Mouse (Mus musculus): ENCODE measurements around the gene Evi2a.

Evi2a gene

GRCm38 (mm10) chr11:79524310-79524575 lies 6.2 kb downstream of the Evi2a start:
- CTCF ChIA-PET = no interaction called here

- CTCF ChIA-PET = interaction anchor here (0.5 kb wide), 1 partner anchor 20 kb away, joined by 9 read pairs; the partner anchor contains the start of gene Omg
Observed at GRCm38 (mm10) chr11:79523560-79524309, 6.7 kb downstream of the Evi2a start, which contains the start of gene Evi2b. Gene Evi2b, minus strand, starts transcription at chr11:79523762.

- CTCF ChIA-PET = interaction anchor here (0.6 kb wide), 1 partner anchor 614 kb away, joined by 6 read pairs; no protein-coding TSS in a partner anchor
Observed at GRCm38 (mm10) chr11:79522944-79523343, 7.5 kb downstream of the Evi2a start.

GRCm38 (mm10) chr11:79521930-79522329 lies 8.5 kb downstream of the Evi2a start:
- CTCF ChIA-PET = no interaction called here

GRCm38 (mm10) chr11:79520772-79521171 lies 9.6 kb downstream of the Evi2a start:
- CTCF ChIA-PET = no interaction called here

- CTCF ChIA-PET = no interaction called here
Observed at GRCm38 (mm10) chr11:79519878-79520291, 10.5 kb downstream of the Evi2a start.

GRCm38 (mm10) chr11:79519299-79519698 lies 11.1 kb downstream of the Evi2a start:
- CTCF ChIA-PET = no interaction called here

GRCm38 (mm10) chr11:79515798-79516197 lies 14.6 kb downstream of the Evi2a start:
- CTCF ChIA-PET = no interaction called here

- CTCF ChIA-PET = no interaction called here
Observed at GRCm38 (mm10) chr11:79515331-79515730, 15.1 kb downstream of the Evi2a start.

- CTCF ChIA-PET = no interaction called here
Observed at GRCm38 (mm10) chr11:79511970-79512369, 18.4 kb downstream of the Evi2a start.

GRCm38 (mm10) chr11:79504506-79504905 lies 25.9 kb downstream of the Evi2a start:
- CTCF ChIA-PET = interaction anchor here (0.6 kb wide), 1 partner anchor 92 kb away, joined by 5 read pairs; no protein-coding TSS in a partner anchor

GRCm38 (mm10) chr11:79503845-79504244 lies 26.6 kb downstream of the Evi2a start, which contains the start of gene Omg:
Gene Omg, minus strand, starts transcription at chr11:79504084.
- CTCF ChIA-PET = interaction anchor here (0.5 to 0.7 kb wide), 3 partner anchors 13 to 126 kb away, joined by 5 to 9 read pairs (median 5); partner anchors contain the start of gene Evi2b

GRCm38 (mm10) chr11:79502917-79503316 lies 27.5 kb downstream of the Evi2a start:
- CTCF ChIA-PET = no interaction called here

- CTCF ChIA-PET = no interaction called here
Observed at GRCm38 (mm10) chr11:79494976-79495800, 35.2 kb downstream of the Evi2a start.

- CTCF ChIA-PET = no interaction called here
Observed at GRCm38 (mm10) chr11:79484721-79485120, 45.7 kb downstream of the Evi2a start.

GRCm38 (mm10) chr11:79483876-79484528 lies 46.4 kb downstream of the Evi2a start:
- CTCF ChIA-PET = no interaction called here

GRCm38 (mm10) chr11:79483392-79483791 lies 47.0 kb downstream of the Evi2a start:
- CTCF ChIA-PET = no interaction called here
